Mouse (Mus musculus): Measurements from ENCODE around the gene Ezh2. TPM values are rescaled to one million over a fixed set of nuclear protein-coding genes. Genes with fewer than 3 reads are reported as not detected.
"Not testable (repeated sequence)": the region's sequence is repeated elsewhere in the genome, so short reads cannot be mapped to it uniquely, and the experiment has no call there.

Gene Ezh2
- total RNA-seq (2021), result 10 to 100 TPM; 18.8 to 19.7 TPM

DNA sequence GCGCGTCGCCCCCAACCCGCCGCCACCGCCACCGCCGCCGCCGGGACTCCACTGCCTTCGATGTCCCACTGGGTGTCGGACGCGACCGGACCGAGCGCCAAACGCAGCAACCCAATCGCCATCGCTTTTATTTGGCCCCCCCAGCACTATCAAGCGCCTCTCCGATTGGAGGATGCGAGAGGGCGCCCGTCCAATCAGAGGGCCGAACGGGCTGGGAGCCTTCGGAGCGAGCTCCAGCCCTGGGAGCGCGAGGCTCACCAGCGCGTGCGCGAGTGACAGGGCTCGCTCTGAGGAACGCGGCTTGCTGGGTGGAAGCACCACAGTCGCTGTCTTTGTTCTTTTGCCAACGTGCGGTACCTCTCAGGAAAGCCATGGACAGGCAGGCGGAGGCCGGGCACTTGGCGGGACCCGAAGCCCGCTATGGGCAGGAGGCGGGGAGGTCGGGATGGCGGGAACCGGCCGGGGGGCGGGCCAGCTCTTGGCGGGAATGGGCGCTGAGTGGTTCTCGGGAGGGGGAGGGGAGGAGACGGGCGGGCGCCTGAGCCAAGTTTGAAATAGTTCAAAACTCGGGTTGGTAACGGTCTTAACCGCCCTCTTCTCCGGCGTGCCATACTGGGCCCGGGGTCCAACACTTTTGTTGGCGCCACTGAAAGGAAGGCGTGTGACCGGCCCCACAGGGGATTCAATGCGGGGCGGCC is at the start of gene Ezh2:
Gene Ezh2, minus strand, starts transcription at position 416 of the 698 bp plus-strand sequence.
- peak; percentile 96 to 98 for DNase-seq (ENCODE audit: extremely low spot score in 1 of 2, low spot score in 2 of 2)
- intact Hi-C loops (cut with DNase I), result no loop called here

DNA sequence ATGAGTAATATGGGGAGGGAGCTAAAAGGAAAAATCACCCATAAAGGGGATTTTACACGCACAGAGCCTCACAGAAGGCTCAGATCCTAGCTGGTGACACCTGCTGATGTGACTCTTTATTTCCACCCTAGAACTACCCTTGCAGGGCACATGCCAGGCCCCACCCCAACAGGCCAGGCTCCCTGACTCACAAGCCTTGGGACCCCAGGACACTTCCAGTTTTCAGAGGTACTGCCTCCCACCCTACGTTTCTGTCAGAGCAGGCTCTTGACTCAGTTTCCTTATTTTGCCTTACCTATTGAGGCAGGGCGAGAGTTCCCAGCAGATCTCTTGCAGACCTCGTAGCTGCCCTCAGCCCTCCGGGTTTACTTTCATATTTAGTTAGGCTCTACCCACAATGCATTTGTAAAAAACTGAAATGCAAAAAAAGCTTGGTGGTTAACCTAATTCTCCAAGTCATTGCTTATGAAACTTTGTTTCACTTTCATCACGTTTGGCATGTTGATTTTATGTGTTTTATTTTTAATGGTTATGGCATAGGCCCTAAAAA is 41.5 kb upstream of the Ezh2 start:
- no peak for DNase-seq (ENCODE audit: extremely low spot score in 1 of 2, low spot score in 2 of 2)
- intact Hi-C loops (cut with DNase I), result no loop called here

DNA sequence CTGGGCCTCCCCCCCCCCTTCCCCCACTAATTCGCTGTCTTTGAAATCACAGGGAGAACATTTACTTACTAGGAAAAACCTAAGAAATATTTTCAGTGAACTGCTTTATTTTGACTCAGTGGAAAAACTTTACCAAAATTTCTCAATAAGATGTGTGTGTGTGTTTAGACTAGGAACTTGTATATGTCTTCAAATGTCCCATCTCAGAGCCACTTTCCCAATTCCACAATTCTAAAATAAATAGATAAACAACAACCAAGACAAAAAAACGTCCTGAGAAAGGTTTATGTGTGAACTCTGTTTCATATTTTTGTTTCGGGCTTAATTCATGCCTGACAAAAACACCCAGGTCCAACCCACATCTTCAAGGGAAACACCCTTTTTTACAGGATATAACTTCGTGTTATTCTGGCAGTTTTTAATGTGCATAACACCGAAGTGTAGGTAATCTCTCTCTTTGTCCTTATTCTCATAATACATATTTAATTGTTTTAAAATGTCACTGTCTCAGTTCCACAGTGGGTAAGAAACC is 40.9 kb upstream of the Ezh2 start:
- intact Hi-C loops (cut with DNase I), result no loop called here
- DNase-seq (ENCODE audit: extremely low spot score in 1 of 2, low spot score in 2 of 2), result no peak

DNA sequence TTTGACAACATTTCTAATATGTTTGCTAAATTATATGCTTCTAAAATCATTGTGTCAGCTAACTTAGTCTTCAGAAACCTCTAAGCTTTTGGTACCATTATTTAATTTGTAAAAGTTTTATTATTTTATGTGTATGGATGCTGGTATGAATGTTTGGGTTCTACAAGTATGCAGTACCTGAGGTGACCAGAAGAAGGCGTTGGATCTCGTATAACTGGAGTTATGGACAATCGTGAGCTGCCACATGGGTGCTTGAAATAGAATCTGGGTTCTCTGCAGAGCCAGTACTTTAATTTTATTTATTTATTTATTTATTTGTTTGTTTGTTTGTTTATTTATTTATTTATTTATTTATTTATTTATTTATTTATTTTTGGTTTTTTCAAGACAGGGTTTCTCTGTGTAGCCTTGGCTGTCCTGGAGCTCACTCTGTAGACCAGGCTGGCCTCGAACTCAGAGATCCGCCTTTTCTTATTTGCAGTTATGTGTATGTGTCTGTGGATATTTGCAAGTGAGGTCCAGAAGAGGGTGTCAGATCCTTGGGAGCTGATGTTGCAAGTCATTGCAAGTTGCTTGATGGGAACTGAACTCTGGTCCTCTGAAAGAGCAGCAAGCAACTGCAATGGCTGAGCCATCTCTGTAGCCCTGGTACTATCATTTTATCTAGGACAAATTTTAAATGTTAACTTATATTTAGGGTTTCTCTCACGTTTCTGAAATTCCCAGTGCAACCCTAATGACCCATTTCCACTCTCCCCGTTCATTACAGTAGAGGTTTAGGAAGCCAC is 40.3 kb upstream of the Ezh2 start:
- intact Hi-C loops (cut with DNase I), result no loop called here
- no peak for DNase-seq (ENCODE audit: extremely low spot score in 1 of 2, low spot score in 2 of 2)

DNA sequence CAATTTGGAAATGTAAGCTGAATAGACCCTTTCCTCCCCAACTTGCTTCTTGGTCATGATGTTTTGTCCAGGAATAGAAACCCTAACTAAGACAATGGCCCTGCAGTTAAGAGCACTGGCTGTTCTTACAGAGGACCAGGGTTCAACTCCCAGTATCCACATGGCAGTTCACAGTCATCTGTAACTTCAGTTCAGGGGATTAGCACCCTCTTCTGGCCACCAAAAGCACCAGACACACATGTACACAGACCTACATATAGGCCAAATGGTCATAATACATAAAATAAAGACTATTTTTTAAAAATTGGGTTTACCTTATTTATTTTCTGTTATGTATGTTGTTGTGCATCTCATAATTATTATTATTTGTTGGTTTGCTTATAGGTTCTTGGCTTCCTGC is 38.3 kb upstream of the Ezh2 start:
- no peak for DNase-seq (ENCODE audit: extremely low spot score in 1 of 2, low spot score in 2 of 2)
- intact Hi-C loops (cut with DNase I), result no loop called here

DNA sequence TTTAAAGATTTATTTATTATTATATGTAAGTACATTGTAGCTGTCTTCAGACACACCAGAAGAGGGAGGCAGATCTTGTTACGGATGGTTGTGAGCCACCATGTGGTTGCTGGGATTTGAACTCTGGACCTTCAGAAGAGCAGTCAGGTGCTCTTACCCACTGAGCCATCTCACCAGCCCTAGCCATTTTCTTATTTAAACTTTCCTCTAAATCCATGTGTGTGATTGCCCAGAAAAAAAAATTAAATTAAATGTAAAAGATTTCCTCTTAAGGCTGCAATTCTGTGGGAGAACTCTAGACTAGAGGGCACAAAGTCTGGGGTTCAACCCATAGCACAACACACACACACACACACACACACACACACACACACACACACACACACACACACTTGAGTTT is 34.9 kb upstream of the Ezh2 start:
- intact Hi-C loops (cut with DNase I); DNase-seq (ENCODE audit: extremely low spot score in 1 of 2, low spot score in 2 of 2): not testable (repeated sequence)

DNA sequence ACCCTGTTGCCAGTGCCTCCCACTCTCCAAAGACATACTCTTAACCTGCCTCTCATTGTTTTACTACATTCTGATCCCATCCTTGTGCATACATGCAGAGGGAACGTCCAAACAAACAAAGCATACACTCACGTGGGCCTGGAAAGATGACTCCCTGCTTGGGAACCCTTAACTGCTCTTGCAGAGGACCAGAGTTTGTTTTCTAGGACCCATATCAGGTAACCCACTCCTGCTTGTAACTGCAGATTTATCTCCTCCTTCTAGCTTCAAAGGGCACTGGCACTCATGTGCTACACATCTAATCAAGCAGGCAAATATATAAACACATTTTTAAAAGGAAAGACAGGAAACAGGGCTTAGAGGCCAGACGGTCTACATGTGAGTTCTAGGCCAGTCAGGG is 32.8 kb upstream of the Ezh2 start:
- DNase-seq (ENCODE audit: extremely low spot score in 1 of 2, low spot score in 2 of 2), result no peak
- intact Hi-C loops (cut with DNase I), result no loop called here

DNA sequence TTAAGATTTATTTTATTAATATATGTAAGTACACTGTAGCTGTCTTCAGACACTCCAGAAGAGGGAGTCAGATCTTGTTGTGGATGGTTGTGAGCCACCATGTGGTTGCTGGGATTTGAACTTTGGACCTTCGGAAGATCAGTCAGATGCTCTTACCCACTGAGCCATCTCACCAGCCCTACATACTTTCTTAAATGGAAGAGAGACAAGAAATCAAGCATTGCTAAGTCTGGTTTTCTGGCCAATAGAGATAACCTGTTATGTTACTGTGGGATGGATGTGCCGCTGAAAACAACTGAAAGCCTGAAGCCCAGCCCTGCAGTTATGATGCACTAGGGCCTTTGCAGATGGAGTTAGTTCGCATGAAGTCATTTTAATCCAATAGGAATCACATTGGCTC is 31.8 kb upstream of the Ezh2 start:
- intact Hi-C loops (cut with DNase I); DNase-seq (ENCODE audit: extremely low spot score in 1 of 2, low spot score in 2 of 2): not testable (repeated sequence)

DNA sequence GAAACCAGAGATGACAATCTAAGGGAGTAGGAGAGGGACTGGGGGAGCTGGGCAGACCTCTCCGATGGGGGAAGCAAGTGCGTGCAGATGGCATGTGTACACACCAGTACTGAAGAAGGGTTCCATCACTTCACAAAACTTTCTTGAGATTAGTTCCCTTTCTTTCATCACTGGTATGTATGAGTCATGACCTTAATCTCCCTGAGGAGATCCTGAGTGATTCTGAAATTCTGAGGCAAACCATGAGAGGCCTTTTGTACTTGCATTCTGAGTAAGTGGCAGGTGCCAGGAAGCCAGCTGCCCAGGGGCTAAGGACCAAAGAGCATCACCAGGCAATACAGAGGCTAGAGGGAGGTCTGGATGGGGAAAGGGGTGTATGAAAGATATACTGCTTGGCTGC is 25.9 kb upstream of the Ezh2 start:
- intact Hi-C loops (cut with DNase I), result no loop called here

DNA sequence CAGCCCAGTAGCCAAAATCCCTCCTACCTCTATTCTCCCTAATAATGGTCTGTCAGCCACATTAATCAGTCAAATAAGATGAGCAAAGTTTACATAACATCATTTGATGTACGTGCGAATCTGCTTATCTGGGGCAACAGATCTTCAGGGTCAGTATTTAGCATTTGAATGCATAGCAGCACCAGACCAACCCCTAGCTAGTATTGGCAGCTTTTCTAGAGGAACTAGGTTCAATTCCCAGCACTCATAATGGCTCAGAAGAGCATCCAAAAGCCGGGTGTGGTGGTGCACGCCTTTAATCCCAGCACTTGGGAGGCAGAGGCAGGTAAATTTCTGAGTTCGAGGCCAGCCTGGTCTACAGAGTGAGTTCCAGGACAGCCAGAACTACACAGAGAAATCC is 13.2 kb upstream of the Ezh2 start:
- intact Hi-C loops (cut with DNase I); DNase-seq (ENCODE audit: extremely low spot score in 1 of 2, low spot score in 2 of 2): not testable (repeated sequence)

More for the DNA sequence above, 25.9 kb upstream of the Ezh2 start:
- no peak for DNase-seq (ENCODE audit: extremely low spot score in 1 of 2, low spot score in 2 of 2)

DNA sequence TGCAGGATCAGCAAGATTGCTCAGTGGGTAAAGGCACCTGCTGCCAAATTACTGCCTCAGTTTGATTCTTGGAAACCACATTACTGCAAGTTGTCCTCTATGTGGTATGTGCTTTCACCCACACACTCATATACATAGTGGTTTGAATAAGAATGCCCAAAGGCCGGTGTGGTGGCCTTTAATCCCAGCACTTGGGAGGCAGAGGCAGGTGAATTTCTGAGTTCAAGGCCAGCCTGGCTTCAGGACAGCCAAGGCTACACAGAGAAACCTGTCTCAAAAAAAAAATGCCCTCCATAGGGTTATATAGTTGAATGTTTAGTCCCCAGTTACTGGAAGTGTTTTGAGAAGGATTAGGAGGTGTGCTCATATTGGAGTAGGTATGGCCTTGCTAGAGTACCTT is 6.8 kb upstream of the Ezh2 start:
- DNase-seq (ENCODE audit: extremely low spot score in 1 of 2, low spot score in 2 of 2), result no peak
- intact Hi-C loops (cut with DNase I), result no loop called here

DNA sequence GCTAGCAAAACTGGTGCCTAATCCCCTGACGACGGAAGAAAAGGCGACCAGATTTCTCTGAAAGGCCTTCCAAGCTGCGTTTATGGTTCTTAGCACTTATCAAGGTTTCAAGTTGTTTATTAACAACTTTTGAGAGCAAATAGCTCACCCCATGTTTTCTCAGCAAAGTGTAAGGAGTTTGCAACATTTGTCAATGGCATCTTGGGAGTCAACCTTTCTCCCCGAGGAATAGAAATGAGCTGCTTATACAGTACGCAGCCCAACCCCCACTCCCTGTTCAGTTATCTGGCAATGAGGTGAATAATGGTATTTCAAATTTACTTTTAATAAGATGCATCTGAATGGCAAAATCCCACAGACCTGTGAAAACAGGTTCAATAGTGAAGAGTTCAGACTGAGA is 555 bp upstream of the Ezh2 start:
- peak in 1 of 2 experiments; percentile 18 for DNase-seq (ENCODE audit: extremely low spot score in 1 of 2, low spot score in 2 of 2)
- intact Hi-C loops (cut with DNase I), result no loop called here

DNA sequence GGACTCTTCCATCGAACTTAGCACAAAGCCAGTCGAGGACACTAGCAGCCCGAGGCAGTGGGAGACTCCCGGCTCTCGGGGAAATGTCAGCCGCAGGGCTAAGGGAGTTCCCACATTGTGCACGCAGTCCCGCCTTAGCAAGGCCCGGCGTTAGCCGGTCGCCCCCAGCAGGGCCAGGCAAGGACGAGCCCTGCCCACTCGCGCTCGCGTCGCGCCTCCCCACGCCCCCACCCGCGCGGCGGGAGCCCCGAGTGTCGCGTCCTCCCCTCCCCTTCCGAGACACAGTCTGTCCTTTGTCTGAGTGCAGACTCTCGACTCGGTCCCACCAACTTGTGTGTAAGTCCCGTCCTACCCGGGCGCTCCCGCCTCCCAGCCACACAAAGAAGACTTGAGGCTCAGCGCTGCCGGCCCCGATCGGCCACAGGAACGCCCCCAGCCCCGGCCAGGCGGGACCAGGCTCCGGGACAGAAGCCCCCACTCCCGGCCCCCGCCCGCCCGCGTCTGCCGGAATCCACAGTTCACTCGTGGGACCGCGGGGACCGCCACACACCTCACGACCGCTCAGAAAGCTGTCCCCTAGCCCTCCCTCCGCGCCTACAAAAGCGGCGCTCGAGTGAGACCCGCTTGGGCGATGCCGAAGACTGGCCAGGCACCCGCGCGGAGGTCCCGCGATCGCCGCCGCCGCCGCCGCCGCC is 853 bp downstream of the Ezh2 start:
- peak; percentile 37 to 81 for DNase-seq (ENCODE audit: extremely low spot score in 1 of 2, low spot score in 2 of 2)
- intact Hi-C loops (cut with DNase I), result no loop called here

DNA sequence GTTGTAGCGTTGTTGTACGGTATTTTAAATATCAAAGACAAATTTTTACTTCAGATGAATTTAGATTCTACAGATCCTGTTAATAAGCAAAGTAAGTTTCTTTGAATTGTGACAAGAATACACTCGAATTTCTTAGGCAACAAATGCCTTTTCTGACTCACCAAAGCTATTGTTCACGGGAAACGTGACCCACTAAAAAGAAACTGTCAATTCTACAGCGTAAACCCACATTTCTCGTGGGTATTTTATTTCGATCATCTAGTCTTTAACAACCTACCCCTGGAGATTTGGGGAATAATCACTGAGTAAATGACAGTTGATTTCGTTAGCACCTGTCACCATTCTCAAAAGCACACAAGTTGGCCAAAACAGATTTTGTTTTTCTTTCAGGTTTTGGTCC is 1.6 kb downstream of the Ezh2 start:
- intact Hi-C loops (cut with DNase I), result no loop called here
- DNase-seq (ENCODE audit: extremely low spot score in 1 of 2, low spot score in 2 of 2), result no peak

DNA sequence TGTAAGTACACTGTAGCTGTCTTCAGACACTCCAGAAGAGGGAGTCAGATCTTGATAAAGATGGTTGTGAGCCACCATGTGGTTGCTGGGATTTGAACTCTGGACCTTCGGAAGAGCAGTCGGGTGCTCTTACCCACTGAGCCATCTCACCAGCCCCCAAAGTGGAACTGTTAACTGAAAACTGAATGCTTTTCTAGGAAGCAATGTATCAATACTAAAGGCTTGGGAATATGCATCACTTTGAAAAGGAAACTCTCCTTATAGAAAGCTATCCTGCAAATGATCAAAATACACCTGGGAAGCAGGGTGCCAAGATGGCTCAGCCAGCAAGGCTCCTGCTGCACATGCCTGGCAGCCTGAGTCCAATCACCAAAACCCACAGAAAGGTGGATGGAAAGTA is 7.8 kb downstream of the Ezh2 start:
- DNase-seq (ENCODE audit: extremely low spot score in 1 of 2, low spot score in 2 of 2); intact Hi-C loops (cut with DNase I): not testable (repeated sequence)

DNA sequence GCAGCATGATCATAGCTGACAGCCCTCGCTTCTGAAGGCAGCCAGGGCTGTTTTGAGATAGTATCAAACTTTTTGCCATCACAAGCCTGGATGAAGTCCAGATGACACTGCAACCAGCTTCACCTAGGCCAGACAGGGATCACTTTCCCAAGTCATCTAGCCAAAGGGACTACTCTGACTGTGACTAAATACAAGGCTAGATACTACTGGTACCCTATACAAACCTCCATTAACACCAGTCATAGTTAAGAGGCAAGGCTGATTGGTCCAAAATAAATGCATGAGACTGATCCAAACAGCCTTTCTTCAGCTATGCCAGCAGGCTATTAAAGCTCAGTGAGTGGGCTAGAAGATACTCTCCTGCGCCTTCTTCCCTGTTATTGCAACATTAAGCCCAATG is 22.3 kb downstream of the Ezh2 start:
- no peak for DNase-seq (ENCODE audit: extremely low spot score in 1 of 2, low spot score in 2 of 2)

DNA sequence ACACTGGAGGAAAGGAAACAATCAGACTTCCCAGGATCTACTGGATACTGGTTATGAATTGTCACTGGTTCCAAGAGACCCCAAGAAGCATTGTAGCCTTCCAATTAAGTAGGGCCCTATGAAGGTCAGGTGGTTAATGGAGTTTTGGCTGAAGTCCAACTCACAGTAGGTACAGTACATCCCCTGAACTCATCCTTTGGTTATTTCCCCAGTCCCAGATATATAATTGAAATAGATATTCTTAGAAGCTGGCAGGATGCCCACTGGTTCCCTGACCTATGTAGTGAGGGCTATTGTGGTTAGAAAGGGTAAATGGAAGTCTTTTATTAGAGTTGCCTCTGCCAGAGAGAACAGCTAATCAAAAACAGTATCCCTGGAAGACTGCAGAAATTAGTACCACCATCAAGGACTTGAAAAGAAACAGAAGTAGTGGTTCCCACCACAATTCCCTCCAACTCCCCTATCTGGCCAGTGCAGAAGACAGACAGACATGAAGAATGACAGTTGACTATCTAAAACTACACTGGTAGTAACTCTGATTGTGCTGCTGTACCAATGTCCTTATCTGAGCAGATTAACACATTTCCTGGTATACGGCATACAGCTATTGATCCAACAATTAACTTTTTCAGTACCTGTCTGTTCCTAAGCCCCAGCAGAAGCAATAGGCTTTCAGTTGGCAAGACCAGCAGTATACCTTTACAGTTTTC is 29.7 kb downstream of the Ezh2 start:
- intact Hi-C loops (cut with DNase I), result no loop called here
- DNase-seq (ENCODE audit: extremely low spot score in 1 of 2, low spot score in 2 of 2), result no peak

More for the DNA sequence above, 22.3 kb downstream of the Ezh2 start:
- intact Hi-C loops (cut with DNase I), result no loop called here

DNA sequence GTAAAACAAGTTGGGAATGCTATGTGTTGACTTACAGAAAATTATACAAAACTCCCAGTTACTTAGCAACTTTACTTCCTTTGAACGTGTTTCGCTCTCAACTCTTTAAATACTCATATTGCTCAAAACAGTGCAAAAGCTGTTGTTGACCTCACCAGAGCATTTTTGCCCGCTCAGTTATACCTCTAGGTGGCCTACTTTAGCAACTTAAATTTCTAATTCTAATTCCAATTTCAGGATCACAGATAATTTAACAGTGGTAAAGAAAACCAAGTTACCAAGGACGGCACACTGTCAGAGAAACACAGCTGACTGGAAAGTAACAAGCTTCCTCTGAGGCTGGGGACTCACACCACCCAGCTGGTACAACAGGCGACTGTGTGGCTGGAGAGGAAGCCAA is 33.7 kb downstream of the Ezh2 start:
- DNase-seq (ENCODE audit: extremely low spot score in 1 of 2, low spot score in 2 of 2), result no peak
- intact Hi-C loops (cut with DNase I), result no loop called here

DNA sequence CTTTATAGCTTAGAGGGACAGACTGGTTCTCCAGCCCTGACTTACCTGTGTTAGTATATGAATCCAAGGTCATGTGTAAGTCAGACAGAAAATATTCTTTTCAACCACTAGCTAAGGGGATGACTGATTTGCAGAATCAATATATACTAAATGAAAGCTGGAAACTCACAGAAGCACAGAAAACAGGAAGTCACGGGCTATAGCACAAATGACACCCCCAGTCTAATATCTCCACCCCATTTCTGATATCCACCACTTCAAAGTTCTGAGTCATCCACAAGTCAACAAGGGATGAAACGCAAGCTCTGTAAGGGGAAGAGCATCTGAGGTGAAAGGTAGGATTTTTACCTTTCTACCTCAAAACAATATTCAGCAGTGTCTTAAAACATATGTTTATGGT is 34.3 kb downstream of the Ezh2 start:
- intact Hi-C loops (cut with DNase I), result no loop called here
- no peak for DNase-seq (ENCODE audit: extremely low spot score in 1 of 2, low spot score in 2 of 2)

All from left cerebral cortex, postnatal 10 days (tissue).